Mouse (Mus musculus) left cerebral cortex, adult 2 months (tissue): ENCODE measurements at regions not wholly inside any gene's neighbourhood (a gene's known extent, or its start where the extent isn't known, plus 50 kb on each side); places are given as distances from the start of the nearest gene placed in this dataset.
"Not testable (repeated sequence)": the region's sequence is repeated elsewhere in the genome, so short reads cannot be mapped to it uniquely, and the experiment has no call there.

Source experiments
- DNase-seq, 2 experiments: peaks; one replicate each; pipeline ENCODE4 v3.0.0; 2021 to 2022; ENCODE audit warnings: low spot score in 2 of 2, mixed read lengths in 1 of 2; ENCODE audit errors: extremely low spot score in 1 of 2
- H3K27ac ChIP-seq: fragments of 200-600 bp; 2 replicates; pipeline ENCODE4 v1.8.1; 2022
- H3K4me3 ChIP-seq: fragments of 200-600 bp; 2 replicates; pipeline ENCODE4 v1.8.1; 2022
- CTCF ChIP-seq: fragments of 200-600 bp; IDR thresholded peaks from 2 replicates; pipeline ENCODE4 v1.8.1; 2022; ENCODE audit warnings: antibody characterized with exemption, mild to moderate bottlenecking, moderate library complexity
- intact Hi-C: fragments of 180-260 bp; cut with DNase I; formaldehyde crosslinking; loops from one replicate; pipeline ENCODE4 v1.15.1; 2025

- H3K4me3 ChIP-seq, result no peak overlapping the region
- H3K27ac ChIP-seq, result no peak overlapping the region
- no peak for DNase-seq
- no peak for TF ChIP-seq CTCF
- intact Hi-C loops, result no loop called here
Observed at GRCm38 (mm10) chr4:67141896-67142295, 314.5 kb downstream of the Tlr4 start.

DNA sequence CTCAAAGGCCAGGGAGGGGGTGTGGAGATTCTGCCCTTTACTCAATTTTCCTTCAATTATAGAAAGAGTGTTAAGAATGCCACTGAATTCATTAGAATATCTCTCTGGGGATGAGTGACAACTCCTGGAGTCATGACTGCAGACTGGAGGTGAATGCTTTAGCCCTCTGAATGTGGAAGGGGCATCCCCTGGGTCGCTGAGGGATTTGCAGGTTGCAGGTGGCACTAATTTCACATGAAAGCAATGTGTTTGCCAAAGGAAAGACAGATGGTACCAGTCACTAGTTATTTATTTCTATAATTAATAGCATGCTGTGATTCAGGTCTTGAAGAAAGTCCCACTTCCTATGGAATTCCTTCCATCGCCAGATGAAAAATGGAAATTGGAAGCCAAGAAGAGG, 321.1 kb downstream of the Tlr4 start:
- Histone ChIP-seq H3K4me3 (no peak overlapping the region), H3K27ac (no peak overlapping the region)
- no peak for DNase-seq
- intact Hi-C loops, result no loop called here
- no peak for TF ChIP-seq CTCF

DNA sequence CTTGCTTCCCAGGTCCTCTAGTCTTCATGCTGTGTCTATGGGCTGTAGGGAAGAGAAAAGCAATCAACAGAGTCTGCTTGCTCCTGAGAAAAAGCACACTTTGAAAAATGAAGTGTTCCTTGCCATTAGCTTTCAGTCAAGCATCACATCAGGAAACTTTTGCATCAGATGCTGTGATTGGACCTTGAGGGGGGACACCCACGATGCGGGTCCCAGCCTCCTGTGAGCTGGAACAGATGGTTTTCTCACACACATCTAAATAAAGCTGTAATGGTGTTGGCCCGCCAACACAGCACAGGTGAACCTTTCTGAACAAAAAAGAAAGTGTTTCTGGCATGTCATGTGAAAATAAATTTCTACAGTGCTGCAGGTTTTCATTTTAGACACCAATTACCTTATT, 335.3 kb downstream of the Tlr4 start:
- DNase-seq, result no peak
- no peak for TF ChIP-seq CTCF
- Histone ChIP-seq H3K27ac (no peak overlapping the region), H3K4me3 (no peak overlapping the region)
- intact Hi-C loops, result no loop called here

GRCm38 (mm10) chr4:67167720-67168119, 340.3 kb downstream of the Tlr4 start:
- TF ChIP-seq CTCF, result no peak
- Histone ChIP-seq H3K27ac (no peak overlapping the region), H3K4me3 (no peak overlapping the region)
- no peak for DNase-seq
- intact Hi-C loops, result no loop called here

GRCm38 (mm10) chr4:67187725-67188510, 360.5 kb downstream of the Tlr4 start:
- Histone ChIP-seq H3K27ac (no peak overlapping the region), H3K4me3 (no peak overlapping the region)
- no peak for DNase-seq
- intact Hi-C loops, result no loop called here
- no peak for TF ChIP-seq CTCF

DNA sequence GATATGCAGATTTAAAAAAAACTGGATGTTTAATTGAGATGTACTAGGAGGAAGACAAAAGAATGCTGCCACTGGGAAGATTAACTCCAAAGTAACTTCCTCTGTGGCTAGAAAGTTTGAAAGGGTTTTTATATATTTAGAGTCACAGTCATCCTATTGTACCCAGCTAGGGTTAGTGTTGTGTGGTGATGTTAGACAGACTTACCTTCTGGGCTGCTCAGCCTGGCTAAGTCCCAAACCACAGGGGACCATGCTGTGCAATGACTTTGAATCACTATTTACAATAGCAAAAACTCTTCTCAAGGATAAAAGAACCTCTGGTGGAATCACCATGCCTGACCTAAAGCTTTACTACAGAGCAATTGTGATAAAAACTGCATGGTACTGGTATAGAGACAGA, 363.2 kb downstream of the Tlr4 start:
- intact Hi-C loops, result no loop called here
- TF ChIP-seq CTCF, result no peak
- no peak for DNase-seq
- Histone ChIP-seq H3K27ac (no peak overlapping the region), H3K4me3 (no peak overlapping the region)

DNA sequence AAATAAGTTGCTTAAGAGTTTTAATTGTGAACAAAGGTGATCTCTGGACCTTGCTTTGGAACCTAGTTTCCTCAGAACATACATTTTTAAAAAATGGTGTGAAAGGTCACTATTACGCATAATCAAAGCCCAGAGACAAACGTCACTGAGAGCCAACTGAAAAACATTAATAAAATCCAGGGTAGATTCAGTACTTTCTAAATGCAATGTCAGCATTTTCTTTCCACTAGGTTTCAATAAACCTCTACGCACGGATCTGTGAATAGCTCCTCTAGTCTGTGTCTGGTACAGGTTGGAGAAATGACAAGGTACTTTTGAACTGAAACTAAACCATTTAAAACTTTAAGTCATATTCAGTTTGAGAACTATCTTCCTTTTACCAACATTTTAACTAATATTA, 367.0 kb downstream of the Tlr4 start:
- DNase-seq, result no peak
- H3K4me3 ChIP-seq, result no peak overlapping the region
- intact Hi-C loops, result no loop called here

GRCm38 (mm10) chr4:67196907-67197306, 369.5 kb downstream of the Tlr4 start:
- Histone ChIP-seq H3K27ac (no peak overlapping the region), H3K4me3 (no peak overlapping the region)
- no peak for DNase-seq
- intact Hi-C loops, result no loop called here
- no peak for TF ChIP-seq CTCF

More for the DNA sequence above, 367.0 kb downstream of the Tlr4 start:
- H3K27ac ChIP-seq, result no peak overlapping the region
- no peak for TF ChIP-seq CTCF

- H3K27ac ChIP-seq, H3K4me3 ChIP-seq, intact Hi-C loops: not testable (repeated sequence)
- DNase-seq, result peak; percentile 35 to 56
Observed at GRCm38 (mm10) chr4:67208406-67208805, 381.0 kb downstream of the Tlr4 start.

DNA sequence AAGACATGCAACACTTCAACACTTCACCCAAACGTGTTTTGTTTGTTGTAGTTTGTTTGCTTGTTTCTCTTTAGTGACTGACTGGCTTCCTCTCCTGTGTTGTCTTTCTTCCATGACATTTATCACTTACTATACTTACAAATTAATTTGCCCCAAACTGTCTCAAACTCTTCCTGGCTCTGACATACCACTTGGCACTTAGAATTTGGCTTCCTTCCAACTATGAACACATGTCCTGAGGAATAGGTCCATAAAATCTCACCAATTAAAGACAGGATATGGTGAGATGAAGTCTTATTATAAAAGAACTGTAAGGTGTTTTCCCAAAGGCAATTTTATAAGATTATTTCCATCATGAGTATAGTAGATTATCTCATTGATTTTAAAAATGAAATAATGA, 386.0 kb downstream of the Tlr4 start:
- intact Hi-C loops, result no loop called here
- DNase-seq, result no peak
- Histone ChIP-seq H3K27ac (no peak overlapping the region), H3K4me3 (no peak overlapping the region)
- TF ChIP-seq CTCF, result no peak

GRCm38 (mm10) chr4:67224533-67224932, 397.1 kb downstream of the Tlr4 start:
- no peak for TF ChIP-seq CTCF
- H3K4me3 ChIP-seq, result no peak overlapping the region
- H3K27ac ChIP-seq, result no peak overlapping the region
- no peak for DNase-seq
- intact Hi-C loops, result no loop called here

GRCm38 (mm10) chr4:67229214-67229613, 401.8 kb downstream of the Tlr4 start:
- intact Hi-C loops, result no loop called here
- no peak for TF ChIP-seq CTCF
- DNase-seq, result no peak

DNA sequence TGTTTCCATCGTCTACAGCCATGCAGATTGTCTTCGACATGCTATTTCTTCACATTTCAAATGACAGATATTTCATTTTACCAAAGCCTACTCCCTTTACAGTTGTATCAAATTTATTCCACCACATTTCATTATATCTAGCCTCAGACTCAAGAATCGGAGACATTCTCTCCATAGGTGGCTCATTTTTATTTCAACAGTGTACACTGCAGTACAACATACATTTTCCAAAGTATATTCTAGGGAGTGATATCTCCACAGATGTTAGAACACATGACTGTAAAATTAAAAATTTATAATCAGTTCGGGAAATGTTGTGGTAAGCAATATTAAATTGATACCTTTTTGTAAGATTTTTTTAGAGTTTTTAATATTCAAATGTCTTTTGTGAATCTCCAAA, 446.2 kb downstream of the Tlr4 start:
- H3K4me3 ChIP-seq, result no peak overlapping the region
- no peak for DNase-seq
- TF ChIP-seq CTCF, result no peak
- H3K27ac ChIP-seq, result no peak overlapping the region
- intact Hi-C loops, result no loop called here

More at GRCm38 (mm10) chr4:67229214-67229613, 401.8 kb downstream of the Tlr4 start:
- H3K4me3 ChIP-seq, result no peak overlapping the region
- no peak overlapping the region for H3K27ac ChIP-seq
